10 mouse cellular contexts compared by ENCODE assay signal in genomic region chr5:113904987-113905386, GRCm38 (mm10). TPM values are rescaled to one million over a fixed set of nuclear protein-coding genes. Genes with fewer than 3 reads are reported as not detected.
A peak's percentile ranks its signal among the peaks of the same experiment; 100 is the strongest.
DNase-seq lines count a peak whose midpoint lies in the region; ATAC-seq and TF ChIP-seq lines count a peak whose summit lies in the region.
"Had no signal": no experiment of that assay in that cellular context is flagged by ENCODE, and none has a peak within 500 bp of the region (broad histone marks: within the 10 kb centered on the region; RNA-seq: fewer than 3 reads in every experiment).

No protein-coding gene starts in this region.

- H3K4me2 ChIP-seq in hindbrain, embryonic 11.5 days (replicated peaks; ENCODE audit: low read depth, low read length) = no peak overlapping the region
- H3K4me2 ChIP-seq in forebrain, embryonic 11.5 days (ENCODE audit: low read depth, low read length, severe bottlenecking) = 0 out of 2 replicates have a peak overlapping the region, but pooled peaks have one; percentile 29
- peak overlapping the region; percentile 85 for H3K4me2 ChIP-seq in hindbrain, embryonic 13.5 days
- peak overlapping the region; percentile 77 for H3K4me2 ChIP-seq in midbrain, postnatal 0 days (ENCODE audit: low read depth, low read length, poor library complexity, severe bottlenecking)
- H3K4me2 ChIP-seq: embryonic facial prominence, embryonic 12.5 days had no signal

- peaks cover 78% of the 10 kb centered on the region for H3K4me1 ChIP-seq in hindbrain, embryonic 10.5 days (replicated peaks)
- H3K4me1 ChIP-seq in hindbrain, embryonic 11.5 days (replicated peaks; ENCODE audit: control insufficient read depth, insufficient read depth, low read length) = peaks cover 4% of the 10 kb centered on the region
- peaks cover 26% of the 10 kb centered on the region for H3K4me1 ChIP-seq in forebrain, embryonic 11.5 days (replicated peaks; ENCODE audit: control insufficient read depth, insufficient read depth, low read length)
- H3K4me1 ChIP-seq in hindbrain, embryonic 13.5 days (replicated peaks) = peaks cover 70% of the 10 kb centered on the region
- H3K4me1 ChIP-seq in midbrain, postnatal 0 days (ENCODE audit: insufficient read depth, low read length) = peaks cover 7% of the 10 kb centered on the region

- H3K27ac ChIP-seq in hindbrain, embryonic 10.5 days = peak overlapping the region; percentile 56; the same call in 1 of the 2 replicates
- H3K27ac ChIP-seq in hindbrain, embryonic 11.5 days (ENCODE audit: low read depth, low read length) = no peak overlapping the region
- H3K27ac ChIP-seq in forebrain, embryonic 11.5 days (ENCODE audit: low read depth, low read length) = no peak overlapping the region
- no peak overlapping the region for H3K27ac ChIP-seq in hindbrain, embryonic 13.5 days
- no peak overlapping the region for H3K27ac ChIP-seq in midbrain, postnatal 0 days (ENCODE audit: low read depth, low read length)
- H3K27ac ChIP-seq: embryonic facial prominence, embryonic 12.5 days had no signal

- WGBS in hindbrain, embryonic 10.5 days = 52% methylated on average over 4 of the region's 4 CpGs
- 58% methylated on average over 4 of the region's 4 CpGs for WGBS in hindbrain, embryonic 11.5 days
- WGBS in forebrain, embryonic 11.5 days = 44% methylated on average over 4 of the region's 4 CpGs
- 41% methylated on average over 4 of the region's 4 CpGs for WGBS in hindbrain, embryonic 13.5 days
- WGBS in midbrain, postnatal 0 days = 37% methylated on average over 4 of the region's 4 CpGs

- no peak for ATAC-seq in hindbrain, embryonic 11.5 days (ENCODE audit: low FRiP score)
- ATAC-seq in forebrain, embryonic 11.5 days (replicated peaks; ENCODE audit: low FRiP score) = no peak
- no peak for ATAC-seq in hindbrain, embryonic 13.5 days (ENCODE audit: low FRiP score)
- ATAC-seq in midbrain, postnatal 0 days (ENCODE audit: low FRiP score) = no peak
- no peak for ATAC-seq in megakaryocyte progenitor cell, adult 5-6 weeks (replicated peaks; ENCODE audit: poor library complexity)

- H3K4me3 ChIP-seq in hindbrain, embryonic 10.5 days = 0 out of 2 replicates have a peak overlapping the region, but pooled peaks have one; percentile 97
- H3K4me3 ChIP-seq in hindbrain, embryonic 11.5 days (ENCODE audit: low read depth, low read length) = no peak overlapping the region
- no peak overlapping the region for H3K4me3 ChIP-seq in forebrain, embryonic 11.5 days (ENCODE audit: low read depth, low read length)
- H3K4me3 ChIP-seq in hindbrain, embryonic 13.5 days = no peak overlapping the region
- H3K4me3 ChIP-seq in midbrain, postnatal 0 days (ENCODE audit: low read depth, low read length) = no peak overlapping the region
- H3K4me3 ChIP-seq: embryonic facial prominence, embryonic 12.5 days had no signal

- H3K36me3 ChIP-seq in hindbrain, embryonic 10.5 days = no peaks in the 10 kb centered on the region
- no peaks in the 10 kb centered on the region for H3K36me3 ChIP-seq in hindbrain, embryonic 11.5 days (ENCODE audit: control insufficient read depth, insufficient read depth, low read length)
- no peaks in the 10 kb centered on the region for H3K36me3 ChIP-seq in forebrain, embryonic 11.5 days (ENCODE audit: control insufficient read depth, insufficient read depth, low read length)
- H3K36me3 ChIP-seq in hindbrain, embryonic 13.5 days = no peaks in the 10 kb centered on the region
- H3K36me3 ChIP-seq in midbrain, postnatal 0 days (ENCODE audit: insufficient read depth, low read length) = 0 out of 2 replicates have a peak, but pooled peaks cover 4% of the 10 kb centered on the region
- H3K36me3 ChIP-seq: embryonic facial prominence, embryonic 12.5 days had no signal

- TF ChIP-seq CTCF in midbrain, postnatal 0 days (IDR thresholded peaks at IDR 0.05) = no peak

- no peak for DNase-seq in hindbrain, embryonic 10.5 days (ENCODE audit: low spot score)
- no peak for DNase-seq in hindbrain, embryonic 11.5 days (ENCODE audit: low spot score)
- no peak for DNase-seq in forebrain, embryonic 11.5 days (ENCODE audit: low spot score)
- no peak for DNase-seq in midbrain, postnatal 0 days (ENCODE audit: low spot score)
- no peak for DNase-seq in testis, postnatal 10 days (ENCODE audit: low spot score)
- DNase-seq in kidney, adult 11 months = no peak
- DNase-seq: cerebellum, postnatal 10 days had no signal

- H3K27me3 ChIP-seq in hindbrain, embryonic 10.5 days (ENCODE audit: insufficient read depth, poor library complexity, severe bottlenecking) = no peaks in the 10 kb centered on the region
- no peaks in the 10 kb centered on the region for H3K27me3 ChIP-seq in hindbrain, embryonic 11.5 days (ENCODE audit: control insufficient read depth, insufficient read depth, low read length)
- no peaks in the 10 kb centered on the region for H3K27me3 ChIP-seq in forebrain, embryonic 11.5 days (ENCODE audit: control insufficient read depth, insufficient read depth, low read length)
- H3K27me3 ChIP-seq in hindbrain, embryonic 13.5 days = no peaks in the 10 kb centered on the region
- H3K27me3 ChIP-seq in midbrain, postnatal 0 days (ENCODE audit: insufficient read depth, low read length) = no peaks in the 10 kb centered on the region
- H3K27me3 ChIP-seq: embryonic facial prominence, embryonic 12.5 days had no signal

- H3K9me3 ChIP-seq in hindbrain, embryonic 10.5 days = no peaks in the 10 kb centered on the region
- no peaks in the 10 kb centered on the region for H3K9me3 ChIP-seq in hindbrain, embryonic 11.5 days (ENCODE audit: control insufficient read depth, low read length)
- H3K9me3 ChIP-seq in forebrain, embryonic 11.5 days (ENCODE audit: control insufficient read depth, low read length) = no peaks in the 10 kb centered on the region
- no peaks in the 10 kb centered on the region for H3K9me3 ChIP-seq in hindbrain, embryonic 13.5 days
- H3K9me3 ChIP-seq in midbrain, postnatal 0 days (ENCODE audit: low read length) = no peaks in the 10 kb centered on the region
- H3K9me3 ChIP-seq: embryonic facial prominence, embryonic 12.5 days had no signal

- no peak overlapping the region for H3K9ac ChIP-seq in hindbrain, embryonic 11.5 days (ENCODE audit: low read depth, low read length)
- no peak overlapping the region for H3K9ac ChIP-seq in forebrain, embryonic 11.5 days (ENCODE audit: low read length)
- 0 out of 2 replicates have a peak overlapping the region, but pooled peaks have one; percentile 24 for H3K9ac ChIP-seq in hindbrain, embryonic 13.5 days
- H3K9ac ChIP-seq in midbrain, postnatal 0 days (replicated peaks; ENCODE audit: low read length, poor library complexity, severe bottlenecking) = no peak overlapping the region
- H3K9ac ChIP-seq: embryonic facial prominence, embryonic 12.5 days had no signal

RNA-seq across cellular contexts. Expression of gene Coro1c, which starts 3.6 kb away (rescaled TPM):
- polyA plus RNA-seq in hindbrain, embryonic 10.5 days (2016; fragmentation: Nextera tagmentation; extraction: Ambion mirVana) = 248 and 258 TPM in 2 replicates
- 192 and 230 TPM in 2 replicates for polyA plus RNA-seq in hindbrain, embryonic 11.5 days (2014; fragmentation: Nextera tagmentation; extraction: Ambion mirVana)
- 231 and 246 TPM in 2 replicates for polyA plus RNA-seq in forebrain, embryonic 11.5 days (2014; fragmentation: Nextera tagmentation; extraction: Ambion mirVana)
- 176 and 190 TPM in 2 replicates for polyA plus RNA-seq in hindbrain, embryonic 13.5 days (2015; fragmentation: Nextera tagmentation; extraction: Ambion mirVana)
- total RNA-seq in midbrain, postnatal 0 days (2014; rRNA removed) = 157 and 311 TPM in 2 replicates
- 165 and 171 TPM in 2 replicates for polyA plus RNA-seq in midbrain, postnatal 0 days (2015; fragmentation: Nextera tagmentation; extraction: Ambion mirVana)
- total RNA-seq in megakaryocyte progenitor cell, adult 5-6 weeks (2015) = 59.7 and 63.9 TPM in 2 replicates
- total RNA-seq in megakaryocyte progenitor cell, adult 5-6 weeks (2017) = 81.8 and 83.9 TPM in 2 replicates
